Mouse (Mus musculus) frontal cortex, postnatal 14 days (tissue): ENCODE measurements around the gene Tnpo1.
A peak's percentile ranks its signal among the peaks of the same experiment; 100 is the strongest.

Experiments
- DNase-seq, 2 experiments: peaks; one replicate each; pipeline ENCODE4 v3.0.0; 2022; ENCODE audit warnings: low spot score in 2 of 2

The Tnpo1 gene

GRCm38 (mm10) chr13:98924897-98925485 lies 1.2 kb downstream of the Tnpo1 start:
- no peak for DNase-seq

- no peak for DNase-seq
Measured at GRCm38 (mm10) chr13:98922806-98923205, 3.4 kb downstream of the Tnpo1 start.

GRCm38 (mm10) chr13:98921276-98921675 lies 4.9 kb downstream of the Tnpo1 start:
- no peak for DNase-seq

GRCm38 (mm10) chr13:98920300-98920699 lies 5.9 kb downstream of the Tnpo1 start:
- DNase-seq, result no peak

GRCm38 (mm10) chr13:98919695-98920094 lies 6.5 kb downstream of the Tnpo1 start:
- DNase-seq, result no peak

- no peak for DNase-seq
Measured at GRCm38 (mm10) chr13:98917851-98918250, 8.3 kb downstream of the Tnpo1 start.

- DNase-seq, result no peak
Measured at GRCm38 (mm10) chr13:98915591-98915990, 10.6 kb downstream of the Tnpo1 start.

GRCm38 (mm10) chr13:98914844-98915212 lies 11.4 kb downstream of the Tnpo1 start:
- no peak for DNase-seq

GRCm38 (mm10) chr13:98914010-98914843 lies 12.0 kb downstream of the Tnpo1 start:
- no peak for DNase-seq

- no peak for DNase-seq
Measured at GRCm38 (mm10) chr13:98913196-98913595, 13.0 kb downstream of the Tnpo1 start.

GRCm38 (mm10) chr13:98912602-98913001 lies 13.6 kb downstream of the Tnpo1 start:
- no peak for DNase-seq

- DNase-seq, result no peak
Measured at GRCm38 (mm10) chr13:98910801-98911200, 15.4 kb downstream of the Tnpo1 start.

- DNase-seq, result no peak
Measured at GRCm38 (mm10) chr13:98904608-98905007, 21.6 kb downstream of the Tnpo1 start.

GRCm38 (mm10) chr13:98902366-98903025 lies 23.7 kb downstream of the Tnpo1 start:
- no peak for DNase-seq

GRCm38 (mm10) chr13:98899550-98899949 lies 26.6 kb downstream of the Tnpo1 start:
- no peak for DNase-seq

- DNase-seq, result no peak
Measured at GRCm38 (mm10) chr13:98897577-98897976, 28.6 kb downstream of the Tnpo1 start.

- DNase-seq, result no peak
Measured at GRCm38 (mm10) chr13:98896434-98897126, 29.6 kb downstream of the Tnpo1 start.

- DNase-seq, result no peak
Measured at GRCm38 (mm10) chr13:98896013-98896412, 30.2 kb downstream of the Tnpo1 start.

GRCm38 (mm10) chr13:98894900-98895299 lies 31.3 kb downstream of the Tnpo1 start:
- no peak for DNase-seq

- DNase-seq, result no peak
Measured at GRCm38 (mm10) chr13:98891443-98891842, 34.7 kb downstream of the Tnpo1 start.

- DNase-seq, result peak; percentile 55 to 74
Measured at GRCm38 (mm10) chr13:98890871-98891219, 35.3 kb downstream of the Tnpo1 start.

GRCm38 (mm10) chr13:98890137-98890870 lies 35.9 kb downstream of the Tnpo1 start:
- DNase-seq, result peak in 1 of 2 experiments; percentile 38
